Mouse (Mus musculus) bone marrow, adult 2 months (tissue): Measurements from ENCODE around the gene Iqck. TPM values are rescaled to one million over a fixed set of nuclear protein-coding genes. Genes with fewer than 3 reads are reported as not detected.

Experiments used
- H3K27ac ChIP-seq: fragments of 200-500 bp; 2 replicates; pipeline ENCODE4 v1.5.1; 2012; ENCODE audit warnings: low read depth, mild to moderate bottlenecking, control low read depth, inconsistent platforms, low read length; ENCODE audit not compliant: control insufficient read depth, poor library complexity, insufficient read depth
- H3K4me1 ChIP-seq: fragments of 200-500 bp; 2 replicates; pipeline ENCODE4 v1.6.1; 2011; ENCODE audit warnings: low read length; ENCODE audit not compliant: control insufficient read depth, insufficient read depth
- H3K4me3 ChIP-seq: fragments of 200-500 bp; replicated peaks from 2 replicates; pipeline ENCODE3; 2011; ENCODE audit warnings: mild to moderate bottlenecking, low read depth, low read length, control low read depth; ENCODE audit not compliant: control insufficient read depth
- CTCF ChIP-seq: fragments of 200-500 bp; IDR thresholded peaks from 2 replicates; pipeline ENCODE4 v1.5.1; 2011; ENCODE audit warnings: low read length, control low read depth; ENCODE audit not compliant: control insufficient read depth, insufficient read depth
- POLR2A ChIP-seq: fragments of 200-500 bp; IDR thresholded peaks from 2 replicates; pipeline ENCODE4 v1.6.1; 2011; ENCODE audit warnings: low read depth, mild to moderate bottlenecking, control low read depth, low read length, borderline replicate concordance; ENCODE audit not compliant: control insufficient read depth
- WGBS: fragments of 180-500 bp; shearing (Covaris S2); methylation state at CpG from one replicate; pipeline ENCODE4 v1.1.7; 2018; 5-methylcytosine and 5-hydroxymethylcytosine counted together
- polyA plus RNA-seq: library from polyadenylated mRNA; stranded (reverse); fragments of >200 nt; gene quantifications from 2 replicates; pipeline ENCODE4 v1.2.4, GENCODE M21; 2011; ENCODE audit warnings: low replicate concordance; ENCODE audit not compliant: missing spikeins, insufficient read depth, insufficient read length

The Iqck gene
- polyA plus RNA-seq, 1 experiment: not detected

DNA sequence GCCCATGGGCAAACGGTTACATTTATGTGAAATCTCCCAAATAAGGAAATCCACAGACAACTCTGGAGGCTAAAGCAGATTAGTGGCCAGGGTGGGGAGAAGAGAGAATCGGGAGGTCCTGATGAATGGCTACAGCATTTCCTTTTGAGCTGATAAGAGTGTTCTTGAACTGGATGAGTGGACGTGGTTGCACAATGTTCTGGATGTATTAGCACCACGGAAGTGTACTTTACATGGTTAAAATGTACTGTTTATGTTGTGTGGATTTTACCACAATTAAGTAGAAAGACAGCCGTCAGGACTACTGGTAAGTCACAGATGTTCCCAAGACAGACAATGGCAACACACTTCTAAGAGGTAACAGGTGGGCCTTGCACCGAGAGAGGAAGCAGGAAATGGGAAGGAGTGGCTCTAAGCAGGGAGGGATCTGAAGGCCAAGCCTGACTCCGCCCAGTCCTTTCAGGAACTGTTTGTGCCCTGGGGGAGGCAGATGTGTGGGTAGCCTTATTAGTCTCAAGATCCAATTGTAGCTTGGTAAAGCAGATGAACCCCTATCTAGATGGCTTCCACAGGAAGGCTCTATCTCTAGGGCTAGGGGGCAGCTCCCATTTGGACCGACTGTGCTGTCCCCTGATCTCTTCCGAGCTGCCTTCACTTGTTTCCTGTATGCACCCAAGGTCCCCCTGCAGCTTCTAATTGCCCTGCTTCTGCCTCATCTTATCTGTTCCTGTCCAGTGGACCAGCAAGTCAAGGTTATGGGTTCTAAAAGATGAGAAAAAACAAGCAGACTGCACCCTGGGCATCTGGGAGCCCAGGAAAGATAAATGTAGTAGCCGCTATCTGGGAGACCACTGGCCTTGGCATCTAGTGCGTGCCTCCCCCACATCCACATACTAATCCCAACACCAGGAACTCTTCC, 82.2 kb downstream of the Iqck start:
- TF ChIP-seq POLR2A: no peak
- Histone ChIP-seq H3K4me3 (no peak overlapping the region), H3K4me1 (no peaks in the 10 kb centered on the region; the same call in 1 of the 2 replicates), H3K27ac (no peak overlapping the region)
- WGBS: 53% methylated on average over 11 of the region's 11 CpGs

DNA sequence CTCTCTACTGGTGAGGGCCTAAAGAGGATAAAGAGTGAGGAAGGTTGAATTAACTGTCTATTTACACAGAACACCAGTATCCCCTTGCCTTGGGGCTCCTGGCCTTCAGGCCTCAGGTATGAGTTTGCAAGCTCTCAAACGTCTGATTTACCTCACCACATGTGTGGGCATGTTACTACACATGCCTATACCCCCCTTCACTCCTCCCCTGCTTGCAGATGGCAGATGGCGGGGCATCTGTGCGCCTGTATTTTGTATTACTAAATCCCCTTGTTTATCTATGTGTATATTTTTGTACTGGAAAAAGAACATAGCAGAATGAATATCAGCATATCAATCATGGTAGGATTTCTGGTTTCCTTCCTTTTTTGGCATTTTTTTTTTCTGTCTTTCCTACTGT, 86.7 kb downstream of the Iqck start:
- Histone ChIP-seq H3K4me3 (no peak overlapping the region), H3K4me1 (no peaks in the 10 kb centered on the region; the same call in 1 of the 2 replicates), H3K27ac (no peak overlapping the region)
- WGBS: 64% methylated on average over 3 of the region's 3 CpGs
- TF ChIP-seq POLR2A (no peak), CTCF (no peak)

GRCm38 (mm10) chr7:118943170-118943569, 87.6 kb downstream of the Iqck start:
- TF ChIP-seq POLR2A (no peak), CTCF (no peak)
- H3K27ac ChIP-seq: no peak overlapping the region
- 21% methylated on average over 7 of the region's 7 CpGs for WGBS

GRCm38 (mm10) chr7:118944884-118945283, 89.3 kb downstream of the Iqck start:
- no peak for TF ChIP-seq POLR2A
- TF ChIP-seq CTCF: no peak
- no peak overlapping the region for H3K4me3 ChIP-seq
- H3K4me1 ChIP-seq: no peaks in the 10 kb centered on the region; the same call in 1 of the 2 replicates
- H3K27ac ChIP-seq: no peak overlapping the region
- 67% methylated on average over 2 of the region's 2 CpGs for WGBS

More at GRCm38 (mm10) chr7:118943170-118943569, 87.6 kb downstream of the Iqck start:
- Histone ChIP-seq H3K4me1 (no peaks in the 10 kb centered on the region; the same call in 1 of the 2 replicates), H3K4me3 (no peak overlapping the region)

GRCm38 (mm10) chr7:118947241-118947640, 91.7 kb downstream of the Iqck start:
- H3K4me1 ChIP-seq: no peaks in the 10 kb centered on the region; the same call in 1 of the 2 replicates
- 48% methylated on average over 3 of the region's 3 CpGs for WGBS
- H3K4me3 ChIP-seq: no peak overlapping the region
- TF ChIP-seq POLR2A (no peak), CTCF (no peak)
- H3K27ac ChIP-seq: no peak overlapping the region

DNA sequence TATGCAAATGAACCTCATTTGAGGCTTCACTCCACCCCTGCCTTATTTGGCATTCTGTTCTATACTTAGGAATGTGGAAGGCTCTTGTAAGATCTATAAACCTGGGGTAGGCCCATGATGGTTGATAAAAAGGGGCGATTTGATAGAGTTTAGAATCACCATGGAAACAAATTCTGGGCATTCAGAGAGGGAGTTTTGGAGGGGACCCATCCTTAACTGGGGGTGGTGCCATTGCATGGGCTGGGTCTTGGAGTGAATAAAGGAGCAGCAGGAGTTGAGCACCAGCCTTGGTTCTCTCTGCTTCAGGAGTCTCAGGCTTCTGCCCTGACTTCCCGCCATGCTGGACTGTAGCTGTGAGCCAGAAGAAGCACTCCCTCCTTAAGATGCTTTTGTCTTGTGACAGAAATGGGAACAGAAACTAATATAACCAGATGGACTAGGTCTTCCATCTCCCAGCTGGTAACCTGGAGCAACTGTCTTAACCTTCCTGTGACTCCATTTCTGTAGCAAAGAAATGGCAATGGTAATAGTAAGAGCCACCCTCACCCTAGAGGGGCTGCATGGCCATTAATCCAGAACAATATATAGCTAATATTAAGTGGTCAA, 93.2 kb downstream of the Iqck start:
- Histone ChIP-seq H3K4me1 (no peaks in the 10 kb centered on the region), H3K4me3 (no peak overlapping the region), H3K27ac (no peak overlapping the region)
- TF ChIP-seq CTCF (no peak), POLR2A (no peak)
- WGBS: 74% methylated on average over 2 of the region's 2 CpGs

DNA sequence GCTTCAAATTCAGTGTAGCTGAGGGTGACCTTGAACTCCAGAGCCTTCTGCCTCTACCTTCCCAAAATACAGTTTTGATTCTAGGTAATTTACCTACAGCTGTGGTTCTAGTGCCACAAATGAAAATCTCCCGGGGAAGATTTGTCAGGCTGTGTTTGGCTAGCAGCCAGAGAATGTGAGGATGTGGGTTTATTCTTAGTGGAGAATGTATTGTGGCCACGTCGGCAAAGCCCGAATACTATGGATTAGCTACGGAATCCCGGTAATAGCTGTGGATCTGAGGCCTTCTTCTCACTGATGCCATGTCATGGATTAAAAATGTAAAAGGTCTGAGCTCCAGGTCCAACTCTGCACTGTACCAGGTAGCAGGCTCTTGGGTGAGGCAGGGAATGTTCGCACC, 94.2 kb downstream of the Iqck start:
- no peak overlapping the region for H3K27ac ChIP-seq
- TF ChIP-seq CTCF: no peak
- no peak for TF ChIP-seq POLR2A
- WGBS: 65% methylated on average over 7 of the region's 7 CpGs
- H3K4me3 ChIP-seq: no peak overlapping the region
- no peaks in the 10 kb centered on the region for H3K4me1 ChIP-seq

- Histone ChIP-seq H3K27ac (no peak overlapping the region), H3K4me1 (no peaks in the 10 kb centered on the region), H3K4me3 (no peak overlapping the region)
- 63% methylated on average over 11 of the region's 11 CpGs for WGBS
- TF ChIP-seq POLR2A (no peak), CTCF (no peak)
These were observed 98.2 kb downstream of the Iqck start for GRCm38 (mm10) chr7:118953626-118954282.
